Mouse (Mus musculus) limb, embryonic 14.5 days (tissue): Measurements from ENCODE around the gene Zfp286. TPM values are rescaled to one million over a fixed set of nuclear protein-coding genes. Genes with fewer than 3 reads are reported as not detected.
"Not testable (repeated sequence)": the region's sequence is repeated elsewhere in the genome, so short reads cannot be mapped to it uniquely, and the experiment has no call there.

Experiments
- ATAC-seq: fragments of 200-750 bp; cut with Nextera tagmentation; 2 replicates; pipeline ENCODE4 v1.8.0; 2017; ENCODE audit warnings: low read depth, moderate number of reproducible peaks, moderate TSS enrichment; ENCODE audit not compliant: low FRiP score
- DNase-seq: peaks from one replicate; pipeline ENCODE4 v3.0.0-alpha.2; 2015; ENCODE audit warnings: low spot score
- H3K27ac ChIP-seq: fragments of 300-500 bp; sonication (generic); replicated peaks from 2 replicates; pipeline ENCODE4 v1.5.1; 2014; ENCODE audit warnings: low read depth, mild to moderate bottlenecking, low read length, moderate library complexity, mixed read lengths
- H3K27me3 ChIP-seq: fragments of 300-500 bp; sonication (generic); 2 replicates; pipeline ENCODE4 v1.6.1; 2014; ENCODE audit warnings: low read length, mixed read lengths; ENCODE audit not compliant: control insufficient read depth, insufficient read depth
- H3K36me3 ChIP-seq: fragments of 300-500 bp; sonication (generic); 2 replicates; pipeline ENCODE4 v1.6.1; 2014; ENCODE audit warnings: mild to moderate bottlenecking, low read length, moderate library complexity, mixed read lengths; ENCODE audit not compliant: control insufficient read depth, insufficient read depth
- H3K4me1 ChIP-seq: fragments of 300-500 bp; sonication (generic); 2 replicates; pipeline ENCODE4 v1.6.1; 2014; ENCODE audit warnings: antibody characterized with exemption, low read length, mixed read lengths; ENCODE audit not compliant: control insufficient read depth, insufficient read depth
- H3K4me2 ChIP-seq: fragments of 300-500 bp; sonication (generic); replicated peaks from 2 replicates; pipeline ENCODE4 v1.6.1; 2014; ENCODE audit warnings: low read depth, mild to moderate bottlenecking, low read length, moderate library complexity; ENCODE audit not compliant: severe bottlenecking
- H3K4me3 ChIP-seq: fragments of 300-500 bp; sonication (generic); replicated peaks from 2 replicates; pipeline ENCODE4 v1.5.1; 2014; ENCODE audit warnings: low read length
- H3K9ac ChIP-seq: fragments of 300-500 bp; sonication (generic); 2 replicates; pipeline ENCODE4 v1.6.1; 2014; ENCODE audit warnings: mild to moderate bottlenecking, low read depth, low read length, moderate library complexity; ENCODE audit not compliant: severe bottlenecking
- H3K9me3 ChIP-seq: fragments of 300-500 bp; sonication (generic); 2 replicates; pipeline ENCODE4 v1.6.1; 2016; ENCODE audit warnings: low read length; ENCODE audit not compliant: control insufficient read depth
- POLR2A ChIP-seq: fragments of 200-500 bp; IDR thresholded peaks from 2 replicates; pipeline ENCODE4 v1.8.0; 2012; ENCODE audit warnings: inconsistent platforms, mild to moderate bottlenecking, moderate library complexity, borderline replicate concordance; ENCODE audit not compliant: insufficient read depth, insufficient read length; ENCODE audit errors: extremely low read depth
- WGBS: fragments of 180-500 bp; shearing (Covaris S2); extraction: QIAGEN DNeasy Blood & Tissue Kit; methylation state at CpG from one replicate; pipeline ENCODE4 v1.1.7; 2014; 5-methylcytosine and 5-hydroxymethylcytosine counted together
- polyA plus RNA-seq, 2 experiments: library from polyadenylated mRNA; depleted of rRNA in 1 of 2; stranded (reverse) in 1 of 2; unstranded in 1 of 2; fragments of >200 nt; fragmentation: Nextera tagmentation in 1 of 2; extraction: Ambion mirVana in 1 of 2; gene quantifications; 2 replicates each; pipeline versions ENCODE4 v1.2.1 to v1.2.3; 2012 to 2014

The Zfp286 gene
- polyA plus RNA-seq, 2 experiments: 17.0 to 22.2 TPM

- H3K4me1 ChIP-seq: 0 out of 2 replicates have a peak, but pooled peaks cover 11% of the 10 kb centered on the region
- peak; percentile 20; the same call in 1 of the 2 replicates for ATAC-seq
- DNase-seq: no peak
- peak overlapping the region; percentile 28 for H3K4me3 ChIP-seq
- no peaks in the 10 kb centered on the region for H3K9me3 ChIP-seq
- peak overlapping the region; percentile 52 for H3K4me2 ChIP-seq
- no peak for TF ChIP-seq POLR2A
- no peaks in the 10 kb centered on the region for H3K36me3 ChIP-seq
- WGBS: 7% methylated on average over 7 of the region's 7 CpGs
- H3K27ac ChIP-seq: no peak overlapping the region
- H3K27me3 ChIP-seq: 0 out of 2 replicates have a peak, but pooled peaks cover 3% of the 10 kb centered on the region
- H3K9ac ChIP-seq: no peak overlapping the region
Measured at GRCm38 (mm10) chr11:62757143-62757507, 32.1 kb downstream of the Zfp286 start.

GRCm38 (mm10) chr11:62756456-62757142 is 32.7 kb downstream of the Zfp286 start:
- no peak overlapping the region for H3K9ac ChIP-seq
- 0 out of 2 replicates have a peak, but pooled peaks cover 3% of the 10 kb centered on the region for H3K27me3 ChIP-seq
- 9% methylated on average over 30 of the region's 36 CpGs for WGBS
- H3K4me1 ChIP-seq: 0 out of 2 replicates have a peak, but pooled peaks cover 11% of the 10 kb centered on the region
- ATAC-seq (peak; percentile 98), DNase-seq (peak; percentile 94)
- TF ChIP-seq POLR2A: no peak
- H3K36me3 ChIP-seq: no peaks in the 10 kb centered on the region
- no peaks in the 10 kb centered on the region for H3K9me3 ChIP-seq
- H3K27ac ChIP-seq: no peak overlapping the region
- peak overlapping the region; percentile 28 for H3K4me3 ChIP-seq
- peak overlapping the region; percentile 52 for H3K4me2 ChIP-seq

- Histone ChIP-seq H3K9me3 (no peaks in the 10 kb centered on the region), H3K4me2 (no peak within 1 kb of the TSS), H3K27ac (no peak within 1 kb of the TSS), H3K27me3 (0 out of 2 replicates have a peak, but pooled peaks cover 3% of the 10 kb centered on the region), H3K36me3 (no peaks in the 10 kb centered on the region), H3K9ac (no peak within 1 kb of the TSS), H3K4me3 (no peak within 1 kb of the TSS), H3K4me1 (0 out of 2 replicates have a peak, but pooled peaks cover 6% of the 10 kb centered on the region)
- TF ChIP-seq POLR2A: no peak
- DNase-seq: no peak
- WGBS: 84% methylated on average over 8 of the region's 8 CpGs
- ATAC-seq: no peak
Measured at GRCm38 (mm10) chr11:62752780-62753179, 36.5 kb downstream of the Zfp286 start, which contains the start of gene Gm10428. TSS of gene Gm10428 (plus strand) at chr11:62753100.

- H3K9ac ChIP-seq: no peak overlapping the region
- no peak overlapping the region for H3K4me2 ChIP-seq
- no peak for DNase-seq
- H3K4me1 ChIP-seq: 0 out of 2 replicates have a peak, but pooled peaks cover 4% of the 10 kb centered on the region
- no peak for ATAC-seq
- H3K27me3 ChIP-seq: 0 out of 2 replicates have a peak, but pooled peaks cover 3% of the 10 kb centered on the region
- no peaks in the 10 kb centered on the region for H3K36me3 ChIP-seq
- H3K4me3 ChIP-seq: no peak overlapping the region
- no peak for TF ChIP-seq POLR2A
- no peak overlapping the region for H3K27ac ChIP-seq
- WGBS: 32% methylated on average over 11 of the region's 11 CpGs
- no peaks in the 10 kb centered on the region for H3K9me3 ChIP-seq
Measured at GRCm38 (mm10) chr11:62752191-62752590, 37.1 kb downstream of the Zfp286 start.

GRCm38 (mm10) chr11:62749445-62749844 is 39.8 kb downstream of the Zfp286 start:
- not testable (repeated sequence) for H3K9me3 ChIP-seq, H3K4me1 ChIP-seq, ATAC-seq, H3K27me3 ChIP-seq, H3K4me2 ChIP-seq, H3K4me3 ChIP-seq, DNase-seq, H3K27ac ChIP-seq, H3K9ac ChIP-seq, H3K36me3 ChIP-seq
- WGBS: 88% methylated on average over 13 of the region's 13 CpGs
